Mouse (Mus musculus) thymus, postnatal 0 days (tissue): Measurements from ENCODE around the gene A630023A22Rik. TPM values are rescaled to one million over a fixed set of nuclear protein-coding genes. Genes with fewer than 3 reads are reported as not detected.

ENCODE experiments used
- polyA plus RNA-seq: library from polyadenylated mRNA; unstranded; fragments of >200 nt; fragmentation: Nextera tagmentation; extraction: Ambion mirVana; gene quantifications from 2 replicates; pipeline ENCODE4 v1.2.1, GENCODE M21; 2015

A630023A22Rik gene
- polyA plus RNA-seq, 1 experiment from 2014 or later = 0.22 TPM

Other genes with a start within 250 kb of the A630023A22Rik start
- gene Gdf10, start 179.2 kb downstream of the A630023A22Rik start, polyA plus RNA-seq = 1.9 and 2.5 TPM in 2 replicates
- not detected in 2 replicates for gene Gdf2, start 161.7 kb downstream of the A630023A22Rik start, polyA plus RNA-seq
- gene Rbp3, start 148.8 kb downstream of the A630023A22Rik start, polyA plus RNA-seq = not detected in 2 replicates
- gene Zfp488, start 124.0 kb downstream of the A630023A22Rik start, polyA plus RNA-seq = not detected in 2 replicates
- not detected in 2 replicates for gene Gm30083, start 87.6 kb downstream of the A630023A22Rik start, polyA plus RNA-seq
- gene Gm5460, start 86.0 kb downstream of the A630023A22Rik start, polyA plus RNA-seq = not detected in 2 replicates
- gene Antxrl, start 50.0 kb downstream of the A630023A22Rik start, polyA plus RNA-seq = 0.05 TPM in 1 of 2 replicates, not detected in the other
- gene Anxa8, start 16.8 kb downstream of the A630023A22Rik start, polyA plus RNA-seq = 20.5 and 22.8 TPM in 2 replicates
- gene Npy4r, start 49.7 kb upstream of the A630023A22Rik start, polyA plus RNA-seq = 0.08 TPM in 1 of 2 replicates, not detected in the other
- 0.09 and 0.14 TPM in 2 replicates for gene Gprin2, start 98.9 kb upstream of the A630023A22Rik start, polyA plus RNA-seq
- 0.22 and 0.38 TPM in 2 replicates for gene Syt15, start 116.8 kb upstream of the A630023A22Rik start, polyA plus RNA-seq
- gene Shld2, start 207.7 kb upstream of the A630023A22Rik start, polyA plus RNA-seq = 16.5 and 22.6 TPM in 2 replicates
- gene Glud1, start 208.0 kb upstream of the A630023A22Rik start, polyA plus RNA-seq = 56.6 and 65.6 TPM in 2 replicates